Mouse (Mus musculus) bone marrow, adult 2 months (tissue): ENCODE measurements around the gene Ppp2r5b.
A peak's percentile ranks its signal among the peaks of the same experiment; 100 is the strongest.

Experiments
- CTCF ChIP-seq: fragments of 200-500 bp; IDR thresholded peaks from 2 replicates; pipeline ENCODE4 v1.5.1; 2011; ENCODE audit warnings: low read length, control low read depth; ENCODE audit not compliant: control insufficient read depth, insufficient read depth
- POLR2A ChIP-seq: fragments of 200-500 bp; IDR thresholded peaks from 2 replicates; pipeline ENCODE4 v1.6.1; 2011; ENCODE audit warnings: low read depth, mild to moderate bottlenecking, control low read depth, low read length, borderline replicate concordance; ENCODE audit not compliant: control insufficient read depth

DNA sequence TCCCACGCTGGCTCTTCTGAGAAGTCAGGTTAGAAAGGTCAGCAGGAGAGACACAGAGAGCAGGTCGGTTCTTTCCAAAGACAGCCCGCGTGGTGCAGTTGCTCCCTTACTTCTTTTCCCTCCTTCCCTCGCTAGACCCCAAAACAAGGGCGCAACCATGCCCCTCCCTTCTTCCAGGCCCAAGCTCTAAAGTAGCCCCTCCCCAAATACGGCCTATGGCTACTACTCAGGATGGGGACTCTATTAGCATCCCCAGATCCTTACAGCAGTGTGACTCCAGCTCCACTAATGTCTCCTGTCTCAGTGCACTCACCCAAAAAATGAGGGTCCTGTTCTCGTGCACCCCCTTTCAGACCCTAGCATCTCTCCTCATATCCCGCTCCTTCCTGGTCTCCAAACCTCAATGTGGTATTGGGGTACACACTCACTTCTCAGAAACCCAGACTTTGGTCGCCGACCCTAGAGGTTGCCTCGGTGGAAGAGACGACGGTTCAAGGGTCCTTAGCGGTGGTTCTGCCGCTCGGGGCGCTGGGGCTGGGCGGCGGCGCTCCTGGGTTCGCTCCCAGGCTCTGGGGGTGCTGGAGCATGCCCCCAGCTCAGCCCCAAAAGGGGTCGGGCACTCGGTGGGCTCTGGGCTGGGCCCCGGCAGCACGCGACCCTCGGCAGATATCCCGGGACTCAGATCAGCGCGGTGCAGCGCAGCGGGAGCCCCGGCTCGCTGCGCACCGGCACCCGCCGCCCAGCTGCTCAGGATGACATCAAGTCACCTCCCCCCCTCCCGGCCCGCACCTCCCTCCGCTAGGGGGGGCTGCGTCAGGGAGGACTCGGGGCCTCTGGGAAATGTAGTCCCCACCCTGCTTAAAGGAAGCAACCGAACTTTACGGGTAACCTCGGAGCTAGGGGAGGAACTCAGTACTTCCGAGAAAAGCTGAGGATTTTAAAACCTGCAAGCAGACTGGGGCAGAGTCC is at the start of gene Ppp2r5b:
- peak; percentile 32; the same call in 1 of the 2 replicates for TF ChIP-seq CTCF
- peak; percentile 62; the same call in 1 of the 2 replicates for TF ChIP-seq POLR2A
